In the genomic region with DNA sequence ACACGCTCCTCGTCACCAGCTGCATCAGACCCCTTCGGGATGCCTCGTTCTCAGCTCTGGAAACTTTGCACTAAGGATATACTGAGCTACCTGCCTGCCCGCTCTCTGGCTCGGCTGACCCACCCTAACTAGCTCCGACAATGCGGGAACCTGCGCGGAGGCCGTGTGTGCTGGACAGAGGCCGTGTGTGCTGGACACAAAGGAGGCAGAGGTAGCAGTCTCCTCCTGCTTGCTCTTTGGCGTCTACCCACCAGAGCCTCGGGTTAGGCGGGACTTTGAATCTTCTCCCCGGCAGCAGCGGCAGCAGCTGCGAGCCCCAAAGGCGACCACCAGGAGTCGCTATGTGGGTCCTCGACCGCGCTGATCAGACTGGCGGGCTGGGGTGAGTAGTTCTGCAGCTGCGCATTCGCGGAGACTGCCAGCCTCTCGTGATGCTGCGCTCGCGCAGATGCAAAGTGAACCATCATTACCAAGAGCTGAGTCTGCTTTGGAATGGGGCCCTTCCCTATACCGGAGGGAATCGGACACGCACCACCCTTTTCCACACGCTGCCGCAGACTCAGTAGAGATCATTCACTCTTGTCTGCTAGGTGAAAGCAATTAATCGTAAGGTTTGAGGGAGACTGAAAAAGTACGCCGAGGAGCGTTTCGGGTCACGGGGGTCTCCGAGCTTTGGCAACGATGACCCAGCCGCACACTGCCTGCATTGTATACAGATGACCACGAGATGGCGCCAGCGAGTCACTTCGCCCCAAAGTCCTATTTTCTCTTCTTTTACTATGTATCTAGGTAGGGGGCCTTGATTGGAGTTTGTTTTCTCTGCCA, we compare ENCODE assay signal across 8 mouse cellular contexts. TPM values are rescaled to one million over a fixed set of nuclear protein-coding genes. Genes with fewer than 3 reads are reported as not detected.
A peak's percentile ranks its signal among the peaks of the same experiment; 100 is the strongest.
DNase-seq lines count a peak whose midpoint lies in the region; ATAC-seq and TF ChIP-seq lines count a peak whose summit lies in the region.

No protein-coding gene starts in this region.

- no peaks in the 10 kb centered on the region for H3K36me3 ChIP-seq in embryonic facial prominence, embryonic 15.5 days
- H3K36me3 ChIP-seq in limb, embryonic 14.5 days (ENCODE audit: control insufficient read depth, insufficient read depth, low read length) = no peaks in the 10 kb centered on the region
- no peaks in the 10 kb centered on the region for H3K36me3 ChIP-seq in midbrain, embryonic 16.5 days (ENCODE audit: control insufficient read depth, insufficient read depth, low read length)

- no peaks in the 10 kb centered on the region for H3K9me3 ChIP-seq in embryonic facial prominence, embryonic 15.5 days (replicated peaks)
- no peaks in the 10 kb centered on the region for H3K9me3 ChIP-seq in limb, embryonic 14.5 days (ENCODE audit: control insufficient read depth, low read length)
- H3K9me3 ChIP-seq in midbrain, embryonic 16.5 days (replicated peaks; ENCODE audit: control insufficient read depth, low read length, poor library complexity, severe bottlenecking) = no peaks in the 10 kb centered on the region

- H3K4me3 ChIP-seq in bone marrow macrophage, adult 2 months (ENCODE audit: insufficient read depth, low read length) = peak overlapping the region; percentile 70
- H3K4me3 ChIP-seq in embryonic facial prominence, embryonic 15.5 days (replicated peaks) = peak overlapping the region; percentile 56
- peak overlapping the region; percentile 43 for H3K4me3 ChIP-seq in limb, embryonic 14.5 days (replicated peaks; ENCODE audit: low read length)
- peak overlapping the region; percentile 49 for H3K4me3 ChIP-seq in midbrain, embryonic 16.5 days (ENCODE audit: low read depth, low read length)

- peak overlapping the region; percentile 91 for H3K4me2 ChIP-seq in embryonic facial prominence, embryonic 15.5 days (replicated peaks)
- H3K4me2 ChIP-seq in limb, embryonic 14.5 days (replicated peaks; ENCODE audit: low read depth, low read length, severe bottlenecking) = peak overlapping the region; percentile 71
- H3K4me2 ChIP-seq in midbrain, embryonic 16.5 days (ENCODE audit: low read length) = peak overlapping the region; percentile 83

- H3K27ac ChIP-seq in bone marrow macrophage, adult 2 months (ENCODE audit: insufficient read depth, low read depth, low read length) = peak overlapping the region; percentile 31
- peak overlapping the region; percentile 93 for H3K27ac ChIP-seq in embryonic facial prominence, embryonic 15.5 days (replicated peaks)
- H3K27ac ChIP-seq in limb, embryonic 14.5 days (replicated peaks; ENCODE audit: low read depth, low read length) = peak overlapping the region; percentile 84
- peak overlapping the region; percentile 90 for H3K27ac ChIP-seq in midbrain, embryonic 16.5 days (ENCODE audit: low read length)

- ATAC-seq in embryonic facial prominence, embryonic 15.5 days (ENCODE audit: insufficient number of reproducible peaks, low FRiP score, low TSS enrichment, low read depth) = peak; percentile 94
- ATAC-seq in limb, embryonic 14.5 days (ENCODE audit: low FRiP score, low read depth) = peak; percentile 95
- peak; percentile 99 for ATAC-seq in midbrain, embryonic 16.5 days

- H3K9ac ChIP-seq in embryonic facial prominence, embryonic 15.5 days = peak overlapping the region; percentile 50
- H3K9ac ChIP-seq in limb, embryonic 14.5 days (ENCODE audit: low read depth, low read length, severe bottlenecking) = peak overlapping the region; percentile 59
- peak overlapping the region; percentile 64 for H3K9ac ChIP-seq in midbrain, embryonic 16.5 days (ENCODE audit: low read depth, low read length)

- DNase-seq in B cell, adult 2 months = peak; percentile 94 to 95
- DNase-seq in heart, adult 9 months (ENCODE audit: low spot score in 2 of 2) = peak; percentile 91 to 92
- DNase-seq in kidney, adult 9 months = peak; percentile 88
- peak; percentile 94 for DNase-seq in limb, embryonic 14.5 days (ENCODE audit: low spot score)
- peak; percentile 93 to 95 for DNase-seq in spleen, postnatal 10 days (ENCODE audit: low spot score in 2 of 2)

- peaks cover 3% of the 10 kb centered on the region; the same call in 1 of the 2 replicates for H3K27me3 ChIP-seq in embryonic facial prominence, embryonic 15.5 days
- H3K27me3 ChIP-seq in limb, embryonic 14.5 days (ENCODE audit: control insufficient read depth, insufficient read depth, low read length) = no peaks in the 10 kb centered on the region
- no peaks in the 10 kb centered on the region for H3K27me3 ChIP-seq in midbrain, embryonic 16.5 days (ENCODE audit: control insufficient read depth, insufficient read depth, low read depth, low read length)

- TF ChIP-seq CTCF in bone marrow macrophage, adult 2 months (IDR thresholded peaks at IDR 0.05; ENCODE audit: low read depth, low read length) = peak; percentile 67

- WGBS in embryonic facial prominence, embryonic 15.5 days = under 1% methylated on average over 49 of the region's 49 CpGs
- WGBS in limb, embryonic 14.5 days = under 1% methylated on average over 49 of the region's 49 CpGs
- under 1% methylated on average over 49 of the region's 49 CpGs for WGBS in midbrain, embryonic 16.5 days

- TF ChIP-seq POLR2A in bone marrow macrophage, adult 2 months (IDR thresholded peaks at IDR 0.05; ENCODE audit: borderline replicate concordance, low read depth, low read length) = no peak
- TF ChIP-seq POLR2A in limb, embryonic 14.5 days (IDR thresholded peaks at IDR 0.05; ENCODE audit: borderline replicate concordance, extremely low read depth, insufficient read depth, insufficient read length) = no peak

- 0 out of 2 replicates have a peak, but pooled peaks cover 2% of the 10 kb centered on the region for H3K4me1 ChIP-seq in bone marrow macrophage, adult 2 months (ENCODE audit: control insufficient read depth, insufficient read depth, low read length)
- H3K4me1 ChIP-seq in embryonic facial prominence, embryonic 15.5 days = peaks cover 12% of the 10 kb centered on the region
- H3K4me1 ChIP-seq in limb, embryonic 14.5 days (ENCODE audit: control insufficient read depth, insufficient read depth, low read length) = peaks cover 3% of the 10 kb centered on the region; the same call in 1 of the 2 replicates
- peaks cover 4% of the 10 kb centered on the region for H3K4me1 ChIP-seq in midbrain, embryonic 16.5 days (ENCODE audit: control insufficient read depth, insufficient read depth, low read length)

RNA-seq across cellular contexts. Expression of gene Hist2h2bb, which starts 8.5 kb away (rescaled TPM):
- polyA plus RNA-seq in bone marrow macrophage, adult 2 months (2012; ENCODE audit: insufficient read depth, insufficient read length, missing spikeins) = 3.1 and 3.6 TPM in 2 replicates
- 7.0 and 8.6 TPM in 2 replicates for polyA plus RNA-seq in embryonic facial prominence, embryonic 15.5 days (2015; fragmentation: Nextera tagmentation; extraction: Ambion mirVana)
- 14.3 and 15.4 TPM in 2 replicates for polyA plus RNA-seq in limb, embryonic 14.5 days (2012; rRNA removed)
- polyA plus RNA-seq in limb, embryonic 14.5 days (2014; fragmentation: Nextera tagmentation; extraction: Ambion mirVana) = 15.5 and 16.1 TPM in 2 replicates
- 1.1 TPM in 1 of 2 replicates, not detected in the other for polyA plus RNA-seq in midbrain, embryonic 16.5 days (2015; fragmentation: Nextera tagmentation; extraction: Ambion mirVana)

RNA-seq across cellular contexts. Expression of gene Hist2h3b, which starts 9.6 kb away (rescaled TPM):
- 4.8 and 5.0 TPM in 2 replicates for polyA plus RNA-seq in bone marrow macrophage, adult 2 months (2012; ENCODE audit: insufficient read depth, insufficient read length, missing spikeins)
- polyA plus RNA-seq in embryonic facial prominence, embryonic 15.5 days (2015; fragmentation: Nextera tagmentation; extraction: Ambion mirVana) = 36.0 and 51.5 TPM in 2 replicates
- 85.3 and 112 TPM in 2 replicates for polyA plus RNA-seq in limb, embryonic 14.5 days (2012; rRNA removed)
- 63.1 and 72.3 TPM in 2 replicates for polyA plus RNA-seq in limb, embryonic 14.5 days (2014; fragmentation: Nextera tagmentation; extraction: Ambion mirVana)
- polyA plus RNA-seq in midbrain, embryonic 16.5 days (2015; fragmentation: Nextera tagmentation; extraction: Ambion mirVana) = 5.9 and 7.6 TPM in 2 replicates

RNA-seq across cellular contexts. Expression of gene Hist2h4, which starts 14.9 kb away (rescaled TPM):
- polyA plus RNA-seq in bone marrow macrophage, adult 2 months (2012; ENCODE audit: insufficient read depth, insufficient read length, missing spikeins) = 1.9 and 3.1 TPM in 2 replicates
- 8.7 and 11.5 TPM in 2 replicates for polyA plus RNA-seq in embryonic facial prominence, embryonic 15.5 days (2015; fragmentation: Nextera tagmentation; extraction: Ambion mirVana)
- 5.9 and 6.4 TPM in 2 replicates for polyA plus RNA-seq in limb, embryonic 14.5 days (2012; rRNA removed)
- 8.5 and 11.1 TPM in 2 replicates for polyA plus RNA-seq in limb, embryonic 14.5 days (2014; fragmentation: Nextera tagmentation; extraction: Ambion mirVana)
- 3.3 and 3.8 TPM in 2 replicates for polyA plus RNA-seq in midbrain, embryonic 16.5 days (2015; fragmentation: Nextera tagmentation; extraction: Ambion mirVana)

RNA-seq across cellular contexts. Expression of gene Fcgr1, which starts 15.8 kb away (rescaled TPM):
- 153 and 166 TPM in 2 replicates for polyA plus RNA-seq in bone marrow macrophage, adult 2 months (2012; ENCODE audit: insufficient read depth, insufficient read length, missing spikeins)
- 2.2 and 4.4 TPM in 2 replicates for polyA plus RNA-seq in embryonic facial prominence, embryonic 15.5 days (2015; fragmentation: Nextera tagmentation; extraction: Ambion mirVana)
- 2.8 and 3.1 TPM in 2 replicates for polyA plus RNA-seq in limb, embryonic 14.5 days (2012; rRNA removed)
- 3.3 and 3.9 TPM in 2 replicates for polyA plus RNA-seq in limb, embryonic 14.5 days (2014; fragmentation: Nextera tagmentation; extraction: Ambion mirVana)
- polyA plus RNA-seq in midbrain, embryonic 16.5 days (2015; fragmentation: Nextera tagmentation; extraction: Ambion mirVana) = 0.89 and 1.5 TPM in 2 replicates

RNA-seq across cellular contexts. Expression of gene Hist2h3c1, which starts 31.5 kb away (rescaled TPM):
- polyA plus RNA-seq in bone marrow macrophage, adult 2 months (2012; ENCODE audit: insufficient read depth, insufficient read length, missing spikeins) = 4.9 and 7.4 TPM in 2 replicates
- polyA plus RNA-seq in embryonic facial prominence, embryonic 15.5 days (2015; fragmentation: Nextera tagmentation; extraction: Ambion mirVana) = 1.6 TPM in 1 of 2 replicates, not detected in the other
- not detected in 2 replicates for polyA plus RNA-seq in limb, embryonic 14.5 days (2012; rRNA removed)
- polyA plus RNA-seq in limb, embryonic 14.5 days (2014; fragmentation: Nextera tagmentation; extraction: Ambion mirVana) = 0.66 and 2.4 TPM in 2 replicates
- 0.39 TPM in 1 of 2 replicates, not detected in the other for polyA plus RNA-seq in midbrain, embryonic 16.5 days (2015; fragmentation: Nextera tagmentation; extraction: Ambion mirVana)

Comparison
In these comparisons a context has a peak if more than half of its experiments do, and no peak if none do; other contexts are left out.
1. Peak in every context shown above with its lines: DNase-seq, ATAC-seq, H3K4me3 ChIP-seq and H3K27ac ChIP-seq.
2. H3K27ac ChIP-seq: peak in every context shown above with its lines; median percentile 93 in embryonic facial prominence, embryonic 15.5 days; 90 in midbrain, embryonic 16.5 days; 84 in limb, embryonic 14.5 days; 31 in bone marrow macrophage, adult 2 months.